Mouse (Mus musculus) intestine, embryonic 16.5 days (tissue): ENCODE results near the gene Olfr1280. TPM values are rescaled to one million over a fixed set of nuclear protein-coding genes. Genes with fewer than 3 reads are reported as not detected.
"Not testable (repeated sequence)": the region's sequence is repeated elsewhere in the genome, so short reads cannot be mapped to it uniquely, and the experiment has no call there.

ENCODE experiments used
- ATAC-seq: fragments of 200-750 bp; cut with Nextera tagmentation; 2 replicates; pipeline ENCODE4 v1.8.0; 2017; ENCODE audit warnings: moderate TSS enrichment, moderate library complexity
- H3K27ac ChIP-seq: fragments of 300-500 bp; sonication (generic); 2 replicates; pipeline ENCODE4 v1.5.1; 2014; ENCODE audit warnings: mild to moderate bottlenecking, low read length
- H3K27me3 ChIP-seq: fragments of 300-500 bp; sonication (generic); replicated peaks from 2 replicates; pipeline ENCODE4 v1.6.1; 2014; ENCODE audit warnings: low read length, control low read depth, mixed read lengths; ENCODE audit not compliant: control insufficient read depth, insufficient read depth
- H3K36me3 ChIP-seq: fragments of 300-500 bp; sonication (generic); 2 replicates; pipeline ENCODE4 v1.6.1; 2014; ENCODE audit warnings: low read length, control low read depth; ENCODE audit not compliant: control insufficient read depth, insufficient read depth
- H3K4me1 ChIP-seq: fragments of 300-500 bp; sonication (generic); 2 replicates; pipeline ENCODE4 v1.6.1; 2014; ENCODE audit warnings: low read length, control low read depth, mixed read lengths; ENCODE audit not compliant: control insufficient read depth, insufficient read depth
- H3K4me2 ChIP-seq: fragments of 300-500 bp; sonication (generic); 2 replicates; pipeline ENCODE4 v1.6.1; 2014; ENCODE audit warnings: low read depth, low read length, control low read depth
- H3K4me3 ChIP-seq: fragments of 300-500 bp; sonication (generic); 2 replicates; pipeline ENCODE4 v1.5.1; 2014; ENCODE audit warnings: mild to moderate bottlenecking, low read length
- H3K9ac ChIP-seq: fragments of 300-500 bp; sonication (generic); 2 replicates; pipeline ENCODE4 v1.6.1; 2014; ENCODE audit warnings: low read depth, low read length
- H3K9me3 ChIP-seq: fragments of 300-500 bp; sonication (generic); 2 replicates; pipeline ENCODE4 v1.6.1; 2016; ENCODE audit warnings: low read length, control low read depth; ENCODE audit not compliant: control insufficient read depth
- WGBS: fragments of 180-500 bp; shearing (Covaris S2); extraction: QIAGEN DNeasy Blood & Tissue Kit; methylation state at CpG from one replicate; pipeline ENCODE4 v1.1.7; 2014; 5-methylcytosine and 5-hydroxymethylcytosine counted together
- polyA plus RNA-seq: library from polyadenylated mRNA; unstranded; fragments of >200 nt; fragmentation: Nextera tagmentation; extraction: Ambion mirVana; gene quantifications from 2 replicates; pipeline ENCODE4 v1.2.1, GENCODE M21; 2015

Gene Olfr1280
- not detected in 2 replicates for polyA plus RNA-seq

GRCm38 (mm10) chr2:111313717-111314116 is at the start of gene Olfr1280:
Gene Olfr1280 (plus strand): TSS chr2:111314017.
- Histone ChIP-seq H3K27me3 (no peaks in the 10 kb centered on the region), H3K4me2 (no peak within 1 kb of the TSS)

GRCm38 (mm10) chr2:111274006-111274405 is 39.8 kb upstream of the Olfr1280 start, which contains the start of gene Olfr1277:
Gene Olfr1277 (minus strand): TSS chr2:111274106.
- Histone ChIP-seq H3K36me3 (no peaks in the 10 kb centered on the region), H3K9me3 (no peaks in the 10 kb centered on the region), H3K27ac (no peak within 1 kb of the TSS), H3K9ac (no peak within 1 kb of the TSS), H3K4me2 (no peak within 1 kb of the TSS), H3K27me3 (no peaks in the 10 kb centered on the region), H3K4me3 (no peak within 1 kb of the TSS), H3K4me1 (no peaks in the 10 kb centered on the region)
- 80% methylated on average over 2 of the region's 2 CpGs for WGBS
- no peak for ATAC-seq

More at GRCm38 (mm10) chr2:111313717-111314116, at the start of gene Olfr1280:
- Histone ChIP-seq H3K36me3 (no peaks in the 10 kb centered on the region), H3K9ac (no peak within 1 kb of the TSS), H3K4me1 (no peaks in the 10 kb centered on the region), H3K27ac (no peak within 1 kb of the TSS), H3K4me3 (no peak within 1 kb of the TSS), H3K9me3 (no peaks in the 10 kb centered on the region)
- no peak for ATAC-seq

GRCm38 (mm10) chr2:111289836-111290235 is 24.0 kb upstream of the Olfr1280 start, which contains the start of gene Olfr1278:
Gene Olfr1278 (plus strand): TSS chr2:111290136.
- no peaks in the 10 kb centered on the region for H3K9me3 ChIP-seq
- H3K4me1 ChIP-seq, result no peaks in the 10 kb centered on the region
- no peaks in the 10 kb centered on the region for H3K36me3 ChIP-seq
- H3K27me3 ChIP-seq, result no peaks in the 10 kb centered on the region
- no peak within 1 kb of the TSS for H3K9ac ChIP-seq
- ATAC-seq, result no peak
- no peak within 1 kb of the TSS for H3K4me2 ChIP-seq
- H3K27ac ChIP-seq, result no peak within 1 kb of the TSS
- no peak within 1 kb of the TSS for H3K4me3 ChIP-seq

- no peaks in the 10 kb centered on the region for H3K36me3 ChIP-seq
- no peaks in the 10 kb centered on the region for H3K27me3 ChIP-seq
- H3K4me1 ChIP-seq, result no peaks in the 10 kb centered on the region
- no peak overlapping the region for H3K27ac ChIP-seq
- H3K4me3 ChIP-seq, result no peak overlapping the region
- H3K9me3 ChIP-seq, result no peaks in the 10 kb centered on the region
- no peak overlapping the region for H3K4me2 ChIP-seq
- no peak overlapping the region for H3K9ac ChIP-seq
- no peak for ATAC-seq
Observed at GRCm38 (mm10) chr2:111298541-111298940, 15.3 kb upstream of the Olfr1280 start.

- Histone ChIP-seq H3K9me3 (no peaks in the 10 kb centered on the region), H3K27ac (no peak within 1 kb of the TSS), H3K36me3 (no peaks in the 10 kb centered on the region), H3K4me3 (no peak within 1 kb of the TSS), H3K4me2 (no peak within 1 kb of the TSS), H3K9ac (no peak within 1 kb of the TSS), H3K4me1 (no peaks in the 10 kb centered on the region), H3K27me3 (no peaks in the 10 kb centered on the region)
- no peak for ATAC-seq
Observed at GRCm38 (mm10) chr2:111300374-111300773, 13.4 kb upstream of the Olfr1280 start, which contains the start of gene Olfr1279. Gene Olfr1279 (plus strand): TSS chr2:111300635.

- H3K4me1 ChIP-seq, result no peaks in the 10 kb centered on the region
- 75% methylated on average over 2 of the region's 2 CpGs for WGBS
Observed at GRCm38 (mm10) chr2:111326220-111326619, 12.4 kb downstream of the Olfr1280 start, which contains the start of gene Olfr1281. Gene Olfr1281 (plus strand): TSS chr2:111326520.

GRCm38 (mm10) chr2:111333721-111334120 is 19.9 kb downstream of the Olfr1280 start:
- not testable (repeated sequence) for H3K27ac ChIP-seq, H3K4me3 ChIP-seq, H3K4me2 ChIP-seq, H3K27me3 ChIP-seq, H3K4me1 ChIP-seq, H3K9ac ChIP-seq, H3K9me3 ChIP-seq, ATAC-seq, H3K36me3 ChIP-seq
- WGBS, result 88% methylated on average over 5 of the region's 5 CpGs

More at GRCm38 (mm10) chr2:111326220-111326619, 12.4 kb downstream of the Olfr1280 start, which contains the start of gene Olfr1281:
- Histone ChIP-seq H3K4me2 (no peak within 1 kb of the TSS), H3K27ac (no peak within 1 kb of the TSS), H3K27me3 (no peaks in the 10 kb centered on the region), H3K9me3 (no peaks in the 10 kb centered on the region), H3K4me3 (no peak within 1 kb of the TSS), H3K9ac (no peak within 1 kb of the TSS), H3K36me3 (no peaks in the 10 kb centered on the region)
- ATAC-seq, result no peak

- 77% methylated on average over 2 of the region's 2 CpGs for WGBS
- no peak for ATAC-seq
- H3K4me3 ChIP-seq, result no peak within 1 kb of the TSS
- H3K27ac ChIP-seq, result no peak within 1 kb of the TSS
- no peak within 1 kb of the TSS for H3K9ac ChIP-seq
- no peaks in the 10 kb centered on the region for H3K9me3 ChIP-seq
- no peaks in the 10 kb centered on the region for H3K27me3 ChIP-seq
- no peaks in the 10 kb centered on the region for H3K36me3 ChIP-seq
- H3K4me2 ChIP-seq, result no peak within 1 kb of the TSS
- no peaks in the 10 kb centered on the region for H3K4me1 ChIP-seq
Observed at GRCm38 (mm10) chr2:111335976-111336375, 22.2 kb downstream of the Olfr1280 start, which contains the start of gene Olfr1282. Gene Olfr1282 (minus strand): TSS chr2:111336076.

GRCm38 (mm10) chr2:111366490-111366889 is 52.7 kb downstream of the Olfr1280 start, which contains the start of gene Olfr1283:
Gene Olfr1283 (plus strand): TSS chr2:111366790.
- Histone ChIP-seq H3K36me3 (no peaks in the 10 kb centered on the region), H3K4me2 (no peak within 1 kb of the TSS), H3K4me3 (no peak within 1 kb of the TSS), H3K27ac (no peak within 1 kb of the TSS), H3K27me3 (no peaks in the 10 kb centered on the region), H3K9ac (no peak within 1 kb of the TSS), H3K4me1 (no peaks in the 10 kb centered on the region), H3K9me3 (no peaks in the 10 kb centered on the region)
- 78% methylated on average over 2 of the region's 2 CpGs for WGBS
- no peak for ATAC-seq

- no peak within 1 kb of the TSS for H3K4me2 ChIP-seq
- no peaks in the 10 kb centered on the region for H3K4me1 ChIP-seq
- no peaks in the 10 kb centered on the region for H3K27me3 ChIP-seq
- no peak for ATAC-seq
- 95% methylated on average over 1 of the region's 1 CpGs for WGBS
- H3K9ac ChIP-seq, result no peak within 1 kb of the TSS
- no peaks in the 10 kb centered on the region for H3K36me3 ChIP-seq
- H3K4me3 ChIP-seq, result no peak within 1 kb of the TSS
- no peak within 1 kb of the TSS for H3K27ac ChIP-seq
- no peaks in the 10 kb centered on the region for H3K9me3 ChIP-seq
Observed at GRCm38 (mm10) chr2:111375222-111375621, 61.4 kb downstream of the Olfr1280 start, which contains the start of gene Olfr1284. Gene Olfr1284 (plus strand): TSS chr2:111375522.
